Mouse (Mus musculus): ENCODE results near the gene Asic4. TPM values are rescaled to one million over a fixed set of nuclear protein-coding genes. Genes with fewer than 3 reads are reported as not detected.

Asic4 gene
- total and polyA plus RNA-seq, 3 experiments = 0.18 to 0.19 TPM; not detected in 1

DNA sequence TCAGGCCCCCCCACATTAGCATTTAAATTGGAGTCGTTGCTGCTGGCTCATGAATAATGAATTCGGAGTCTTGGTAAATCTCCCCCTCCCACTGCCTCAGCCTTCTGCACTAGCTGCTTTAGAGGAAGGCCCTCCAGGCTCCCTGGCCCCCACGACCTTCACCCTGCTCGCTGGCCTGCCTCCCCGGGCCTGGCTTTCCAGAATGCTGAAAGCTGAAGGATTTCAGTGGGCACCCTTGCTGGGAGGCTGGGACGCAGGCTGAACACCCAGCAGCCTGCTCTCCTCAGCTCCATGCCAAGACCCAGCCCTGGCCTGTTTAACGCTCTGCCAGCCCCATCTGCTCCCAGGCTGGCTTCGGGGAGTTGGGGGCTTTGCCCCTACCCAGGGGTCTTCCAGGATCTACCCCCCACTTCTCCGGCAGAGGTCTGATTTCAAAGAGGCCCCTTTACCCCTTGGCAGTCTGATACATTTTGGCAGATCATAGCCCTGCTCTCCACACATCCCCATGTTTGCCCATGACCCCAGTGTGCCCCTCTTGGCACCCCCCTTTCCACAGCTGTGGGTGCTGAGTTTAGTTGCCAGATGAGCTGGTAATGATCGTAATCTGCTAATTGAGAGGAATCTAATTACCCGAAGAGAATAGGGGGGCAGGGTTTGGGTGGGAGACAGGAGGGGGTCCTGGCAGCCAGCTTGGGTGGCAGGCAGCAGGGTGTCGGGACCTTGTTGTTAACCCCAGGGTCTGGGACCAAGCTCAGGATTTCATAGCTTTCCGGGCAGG lies 6.8 kb upstream of the Asic4 start:
- Histone ChIP-seq H3K4me1 (ENCODE audit: control insufficient read depth in 1 of 2, insufficient read depth in 2 of 2, low read length in 2 of 2) (peaks cover 12 to 25% of the 10 kb centered on the region in 2 experiments; a peak in 3 of 4 replicates), H3K36me3 (ENCODE audit: control insufficient read depth in 1 of 2, insufficient read depth in 2 of 2, low read length in 2 of 2) (peaks cover 0 to 16% of the 10 kb centered on the region in 2 experiments; a peak in 2 of 4 replicates)
- no peak for TF ChIP-seq JUND (IDR thresholded peaks at IDR 0.05; ENCODE audit: low read depth, low read length)
- TF ChIP-seq SIN3A (IDR thresholded peaks at IDR 0.05; ENCODE audit: low read length) = no peak
- no peak for TF ChIP-seq NRF1 (IDR thresholded peaks at IDR 0.05; ENCODE audit: insufficient read depth, low read depth, low read length, poor library complexity, severe bottlenecking)
- TF ChIP-seq ELF1 (IDR thresholded peaks at IDR 0.05; ENCODE audit: low read depth, low read length) = no peak
- TF ChIP-seq ZMIZ1 (IDR thresholded peaks at IDR 0.05; ENCODE audit: low read depth, low read length) = no peak
- TF ChIP-seq TAL1 (IDR thresholded peaks at IDR 0.05; ENCODE audit: low read length) = no peak
- no peak for TF ChIP-seq MAZ (IDR thresholded peaks at IDR 0.05; ENCODE audit: low read depth, low read length)
- TF ChIP-seq MEF2A (IDR thresholded peaks at IDR 0.05; ENCODE audit: extremely low read depth, insufficient replicate concordance, low read depth, low read length, poor library complexity, severe bottlenecking) = no peak

DNA sequence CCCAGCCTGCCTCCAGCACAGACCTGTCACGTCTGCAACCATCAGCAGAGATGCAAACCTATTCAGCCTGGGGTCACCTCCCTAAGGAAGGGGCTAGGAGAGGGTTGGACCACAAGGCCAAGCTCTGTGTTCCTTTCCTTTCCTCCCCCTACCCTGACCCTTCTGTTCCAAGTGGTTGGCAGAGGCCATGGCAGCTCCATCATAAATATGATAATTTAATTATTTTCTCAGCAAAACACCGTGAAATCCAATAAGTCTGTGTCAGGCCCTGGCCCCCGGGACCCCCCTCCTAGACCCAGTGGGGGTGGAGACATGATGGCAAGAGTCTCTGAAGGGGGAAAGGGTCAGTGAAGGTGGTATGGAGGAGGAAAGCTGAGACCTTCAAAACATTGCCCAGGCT lies 6.0 kb upstream of the Asic4 start:
- Histone ChIP-seq H3K4me1 (ENCODE audit: control insufficient read depth in 1 of 2, insufficient read depth in 2 of 2, low read length in 2 of 2) (peaks cover 13 to 31% of the 10 kb centered on the region in 2 experiments; a peak in 3 of 4 replicates), H3K27me3 (ENCODE audit: control insufficient read depth in 1 of 2, insufficient read depth in 2 of 2, low read length in 2 of 2) (no peaks in the 10 kb centered on the region), H3K36me3 (ENCODE audit: control insufficient read depth in 1 of 2, insufficient read depth in 2 of 2, low read length in 2 of 2) (peaks cover 0 to 19% of the 10 kb centered on the region in 2 experiments; a peak in 2 of 4 replicates), H3K27ac (ENCODE audit: control insufficient read depth, low read depth, low read length) (no peak overlapping the region), H3K79me2 (ENCODE audit: control insufficient read depth, insufficient read depth, low read length, poor library complexity) (no peaks in the 10 kb centered on the region; the same call in 1 of the 2 replicates), H3K4me3 (ENCODE audit: control insufficient read depth in 1 of 2, insufficient read depth in 1 of 2, low read depth in 2 of 2, low read length in 2 of 2) (no peak overlapping the region), H3K9ac (ENCODE audit: control insufficient read depth, low read depth, low read length, poor library complexity, severe bottlenecking) (no peak overlapping the region), H3K9me3 (replicated peaks; ENCODE audit: insufficient read depth, low read length) (no peaks in the 10 kb centered on the region)
- TF ChIP-seq ETS1 (IDR thresholded peaks at IDR 0.05; ENCODE audit: low read depth, low read length) (no peak), ZC3H11A (IDR thresholded peaks at IDR 0.05; ENCODE audit: low read depth, low read length) (no peak), RCOR1 (IDR thresholded peaks at IDR 0.05; ENCODE audit: low read depth, low read length) (no peak), HCFC1 (IDR thresholded peaks at IDR 0.05; ENCODE audit: low read depth, low read length) (no peak), CHD1 (IDR thresholded peaks at IDR 0.05; ENCODE audit: low read depth, low read length) (no peak), UBTF (IDR thresholded peaks at IDR 0.05; ENCODE audit: borderline replicate concordance, insufficient read depth, low read depth, low read length) (no peak), TAL1 (IDR thresholded peaks at IDR 0.05; ENCODE audit: low read length) (no peak), KAT2A (conservative IDR thresholded peaks at IDR 0.05; ENCODE audit: low read depth, low read length) (no peak), SIN3A (IDR thresholded peaks at IDR 0.05; ENCODE audit: low read length) (no peak)
- no peak for DNase-seq (ENCODE audit: low read depth, low spot score)

More for the DNA sequence above, 6.8 kb upstream of the Asic4 start:
- no peak for DNase-seq (ENCODE audit: low read depth, low spot score)
- H3K27me3 ChIP-seq (ENCODE audit: control insufficient read depth in 1 of 2, insufficient read depth in 2 of 2, low read length in 2 of 2) = no peaks in the 10 kb centered on the region
- H3K9ac ChIP-seq (ENCODE audit: control insufficient read depth, low read depth, low read length, poor library complexity, severe bottlenecking) = no peak overlapping the region
- H3K9me3 ChIP-seq (replicated peaks; ENCODE audit: insufficient read depth, low read length) = no peaks in the 10 kb centered on the region
- no peak overlapping the region for H3K4me3 ChIP-seq (ENCODE audit: control insufficient read depth in 1 of 2, insufficient read depth in 1 of 2, low read depth in 2 of 2, low read length in 2 of 2)
- no peaks in the 10 kb centered on the region; the same call in 1 of the 2 replicates for H3K79me2 ChIP-seq (ENCODE audit: control insufficient read depth, insufficient read depth, low read length, poor library complexity)
- H3K27ac ChIP-seq (ENCODE audit: control insufficient read depth, low read depth, low read length) = no peak overlapping the region

All from MEL (cell line).